Mouse (Mus musculus) left cerebral cortex, adult 8-10 months (tissue): ENCODE results near the gene Myh6. TPM values are rescaled to one million over a fixed set of nuclear protein-coding genes. Genes with fewer than 3 reads are reported as not detected.

Experiments
- DNase-seq, 2 experiments: peaks; one replicate each; pipeline ENCODE4 v3.0.0; 2022; ENCODE audit warnings: low spot score in 2 of 2
- total RNA-seq, 4 experiments: library from RNA; stranded (reverse); gene quantifications; 2 replicates each; pipeline ENCODE4 v1.2.4; 2022

The Myh6 gene
- total RNA-seq, 4 experiments from 2014 or later, result 5.3 to 9.9 (median 7.7) TPM

DNA sequence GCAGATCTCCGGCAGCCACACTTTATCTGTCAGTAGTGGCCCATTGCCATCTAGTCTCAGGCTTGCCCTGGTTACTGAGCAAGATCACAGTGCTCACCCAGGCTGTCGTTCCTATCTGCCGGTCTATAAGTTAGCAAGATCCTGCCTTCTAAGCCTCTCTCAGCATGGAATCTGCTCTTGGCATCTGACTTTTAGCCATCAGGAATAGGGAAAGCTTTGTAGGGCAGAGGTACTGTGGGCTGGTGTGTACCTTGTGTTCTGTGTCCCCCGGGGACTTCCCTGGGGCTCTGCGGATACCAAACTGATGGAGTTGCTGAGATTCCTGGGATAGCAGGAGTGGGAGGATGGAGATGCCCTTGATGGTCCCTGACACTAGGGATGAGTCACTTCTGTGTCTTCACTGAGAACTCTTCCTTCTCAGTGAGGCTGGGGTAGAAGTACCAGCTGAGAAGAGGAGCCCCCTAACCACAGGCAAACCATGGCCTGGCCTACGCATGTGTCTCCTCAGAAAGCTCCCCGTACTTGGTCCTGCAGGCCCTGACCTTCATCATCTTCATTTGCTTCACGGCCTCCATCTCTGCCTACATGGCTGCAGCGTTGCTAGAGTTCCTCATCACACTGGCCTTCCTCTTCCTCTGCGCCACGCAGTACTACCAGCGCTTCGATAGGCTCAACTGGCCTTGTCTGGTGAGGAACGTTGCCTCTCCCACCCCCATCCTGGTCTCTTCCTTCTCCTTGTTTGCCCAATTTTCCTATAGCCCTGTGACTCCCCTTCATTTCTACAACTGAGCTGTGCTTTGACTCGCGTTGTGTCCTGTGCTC is 29.2 kb downstream of the Myh6 start:
- no peak for DNase-seq

GRCm38 (mm10) chr14:54936831-54937160 is 29.9 kb downstream of the Myh6 start:
- no peak for DNase-seq

DNA sequence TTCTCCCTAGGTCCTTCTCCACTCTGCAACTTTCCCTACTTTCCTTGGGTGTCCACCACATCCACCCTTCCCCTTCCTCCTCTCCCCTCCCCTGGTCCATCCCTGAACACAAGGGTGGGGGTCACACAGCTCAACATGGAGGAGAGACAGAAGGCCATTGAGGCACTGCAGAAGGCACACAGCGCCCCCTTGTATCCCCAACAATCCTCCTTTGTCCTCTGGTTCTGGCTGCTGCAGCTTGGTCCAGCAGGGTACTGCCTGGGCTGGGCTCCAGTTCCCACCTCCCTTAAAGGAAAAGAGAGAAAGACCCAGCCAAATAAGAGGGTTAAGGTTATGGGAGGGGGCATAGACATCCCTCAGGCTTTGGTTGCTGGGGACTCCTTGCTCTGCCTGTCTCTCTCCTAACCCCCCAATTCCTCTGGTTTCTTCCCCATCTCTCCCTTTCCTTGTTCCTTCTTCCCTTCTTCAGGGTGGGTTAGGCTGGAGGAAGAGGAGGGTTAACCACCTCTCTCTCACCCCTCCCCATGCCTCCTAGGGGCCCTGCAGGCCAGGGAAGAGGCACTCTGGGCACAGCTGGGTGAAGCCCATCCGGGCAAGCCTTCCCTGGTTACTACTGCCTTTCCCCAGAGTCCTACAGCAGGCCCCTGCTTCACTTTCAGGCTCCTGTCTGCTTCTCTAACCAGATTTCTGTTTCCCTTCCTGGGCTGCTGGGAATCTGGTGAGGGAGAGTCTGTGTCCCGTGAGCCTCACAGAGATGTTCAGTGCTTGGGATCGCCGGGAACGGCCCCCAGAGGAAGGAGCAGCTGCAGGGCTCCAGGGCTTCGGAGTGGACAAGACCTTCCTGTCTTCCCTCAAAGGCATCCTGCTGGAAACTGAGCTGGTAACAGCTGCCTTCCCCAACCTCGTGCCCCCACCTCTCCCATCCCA is 30.6 kb downstream of the Myh6 start, which contains the start of gene Cmtm5:
Cmtm5 (plus strand) TSS at position 358 of the 927 bp plus-strand sequence.
- DNase-seq, result peak in 1 of 2 experiments; percentile 86

- no peak for DNase-seq
Measured at GRCm38 (mm10) chr14:54932645-54933150, 34.0 kb downstream of the Myh6 start, which contains the start of gene Il25. Gene Il25, plus strand, starts transcription at chr14:54932695.

GRCm38 (mm10) chr14:54930431-54930830 is 36.3 kb downstream of the Myh6 start:
- no peak for DNase-seq

DNA sequence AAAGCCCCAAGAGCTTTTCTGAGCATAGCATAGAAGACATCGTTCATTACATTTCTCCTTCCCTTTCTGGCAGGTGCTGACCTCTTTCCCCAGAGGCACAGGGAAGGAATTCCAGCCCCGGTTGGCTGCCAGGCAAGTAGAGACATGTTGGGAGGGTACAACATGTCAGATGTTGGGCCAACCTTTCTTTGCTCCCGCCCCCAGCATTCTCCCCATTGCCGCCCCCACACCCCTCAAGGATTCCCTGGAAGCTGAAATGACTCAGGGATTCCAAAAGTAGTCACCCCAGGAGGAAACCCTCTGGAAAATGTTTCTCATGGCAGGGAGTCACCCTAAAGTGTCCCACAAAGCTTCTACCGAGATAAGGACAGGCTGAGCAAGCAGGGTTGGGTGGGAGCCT is 36.9 kb downstream of the Myh6 start:
- DNase-seq, result no peak

DNA sequence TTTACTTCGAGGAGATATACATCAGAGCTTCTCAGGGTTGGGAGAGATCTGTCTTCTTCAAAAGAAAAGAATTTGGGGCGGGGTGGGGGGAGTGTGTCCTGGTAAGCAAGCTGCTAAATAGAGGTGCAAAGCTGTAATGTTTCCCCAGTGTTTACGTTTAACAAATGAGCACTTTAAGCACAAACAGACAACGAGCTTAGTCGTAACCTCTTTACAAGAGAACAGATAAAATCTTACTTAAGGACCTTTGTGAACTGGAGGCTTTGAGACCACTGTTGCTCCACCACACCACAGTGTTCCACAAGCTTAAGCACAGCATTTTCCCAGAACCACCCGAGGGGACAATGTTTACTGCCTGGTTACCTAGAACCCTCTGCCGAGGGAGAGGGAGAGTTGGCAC is 39.4 kb downstream of the Myh6 start:
- no peak for DNase-seq

- DNase-seq, result no peak
Measured at GRCm38 (mm10) chr14:54926401-54927158, 40.1 kb downstream of the Myh6 start.

GRCm38 (mm10) chr14:54925349-54926342 is 41.1 kb downstream of the Myh6 start, which contains the start of gene Efs:
Gene Efs, minus strand, starts transcription at chr14:54926126.
- DNase-seq, result no peak

GRCm38 (mm10) chr14:54924641-54925348 is 41.9 kb downstream of the Myh6 start:
- DNase-seq, result no peak

DNA sequence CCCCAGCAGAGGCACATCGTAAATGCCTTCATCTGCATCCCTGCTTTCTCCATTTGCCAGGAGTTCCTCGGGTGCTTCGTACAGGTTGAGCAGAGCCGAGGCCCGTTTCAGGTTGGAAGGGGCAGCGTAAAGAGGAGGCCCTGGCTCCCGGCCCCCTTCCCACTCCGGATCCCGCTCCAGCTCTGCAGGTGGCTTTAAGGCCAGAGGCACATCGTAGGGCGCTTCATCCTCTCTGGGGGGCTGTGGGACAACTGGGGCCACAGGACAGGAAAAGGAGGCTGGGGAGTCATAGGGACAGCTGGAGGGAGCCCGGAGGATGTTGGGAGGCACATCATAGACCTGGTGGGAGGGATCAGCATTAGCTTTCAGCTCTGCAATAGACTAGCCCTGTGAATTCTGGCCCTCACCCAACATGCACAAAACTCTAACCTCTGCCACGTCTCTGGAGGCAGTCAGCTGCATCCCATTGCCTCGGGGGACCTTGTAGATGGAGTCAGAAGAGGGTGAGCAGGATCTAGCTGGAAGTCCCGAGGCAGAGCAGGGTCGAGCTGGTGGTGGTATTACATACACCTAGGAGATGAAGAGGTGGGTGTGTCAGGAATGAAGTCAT is 46.5 kb downstream of the Myh6 start:
- DNase-seq, result no peak

DNA sequence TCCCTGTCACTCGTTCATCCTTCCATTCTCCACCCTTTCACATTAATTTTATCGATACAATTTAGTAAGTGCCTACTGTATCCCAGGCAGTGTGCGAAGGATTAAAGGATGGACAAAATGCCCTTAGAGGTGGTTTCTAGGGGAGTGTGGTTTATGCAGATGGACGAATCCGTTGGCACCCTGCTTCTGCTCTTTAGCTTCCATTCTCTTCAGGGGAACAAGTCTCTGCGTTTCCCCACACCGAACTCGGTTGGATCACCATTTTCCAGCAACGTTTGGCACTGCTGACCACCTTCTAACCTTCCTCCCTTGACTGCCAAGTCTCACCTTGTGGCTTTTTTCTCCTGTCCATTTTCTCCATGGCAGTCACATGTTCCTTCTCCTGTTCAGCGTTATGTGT is 53.4 kb downstream of the Myh6 start:
- no peak for DNase-seq

DNA sequence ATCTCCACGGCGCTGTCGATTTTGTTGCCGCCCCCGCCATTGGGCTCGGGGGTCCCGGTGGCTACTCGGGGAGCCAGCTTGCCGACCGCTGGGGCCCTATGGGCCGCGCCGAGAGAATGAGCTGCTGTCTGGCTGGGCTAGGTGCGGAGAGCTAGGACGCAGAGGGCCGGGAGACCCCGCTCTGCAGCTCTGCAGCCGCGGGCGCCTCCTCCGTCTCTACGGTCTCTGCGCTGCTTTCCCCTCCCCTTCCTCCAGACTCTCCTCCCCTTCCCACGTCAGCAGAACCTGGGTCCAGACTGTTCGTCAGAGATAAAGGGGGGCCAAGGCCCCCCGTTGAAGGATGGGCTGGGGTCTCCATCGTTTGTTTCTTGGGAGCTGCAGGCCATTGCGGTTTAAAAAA is 53.8 kb downstream of the Myh6 start, which contains the start of gene Slc22a17:
Slc22a17 (minus strand) TSS at position 247 of the 400 bp plus-strand sequence.
- DNase-seq, result peak; percentile 74 to 76

- DNase-seq, result no peak
Measured at GRCm38 (mm10) chr14:54912109-54912850, 54.4 kb downstream of the Myh6 start.

DNA sequence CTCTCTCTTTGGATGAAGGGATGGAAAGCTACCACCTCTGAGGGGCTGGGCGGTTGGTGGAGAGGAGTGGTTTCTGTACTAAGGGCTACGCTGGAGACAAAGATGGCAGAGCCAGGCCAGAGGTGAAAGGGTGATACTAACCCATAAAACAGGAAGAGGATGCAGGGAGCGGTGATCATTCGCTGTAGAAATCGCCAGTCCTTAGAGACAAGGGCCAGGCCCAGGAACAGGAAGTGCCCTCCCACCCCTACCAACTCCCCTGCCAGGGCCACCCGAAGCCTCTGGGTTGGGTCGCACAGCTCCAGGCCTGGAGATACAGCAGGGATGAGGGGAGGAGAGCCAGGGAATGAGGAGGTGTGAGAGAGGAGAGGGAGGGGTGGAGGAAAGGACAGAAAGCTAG is 58.0 kb downstream of the Myh6 start:
- no peak for DNase-seq

- DNase-seq, result no peak
Measured at GRCm38 (mm10) chr14:54903641-54904040, 63.1 kb downstream of the Myh6 start.

DNA sequence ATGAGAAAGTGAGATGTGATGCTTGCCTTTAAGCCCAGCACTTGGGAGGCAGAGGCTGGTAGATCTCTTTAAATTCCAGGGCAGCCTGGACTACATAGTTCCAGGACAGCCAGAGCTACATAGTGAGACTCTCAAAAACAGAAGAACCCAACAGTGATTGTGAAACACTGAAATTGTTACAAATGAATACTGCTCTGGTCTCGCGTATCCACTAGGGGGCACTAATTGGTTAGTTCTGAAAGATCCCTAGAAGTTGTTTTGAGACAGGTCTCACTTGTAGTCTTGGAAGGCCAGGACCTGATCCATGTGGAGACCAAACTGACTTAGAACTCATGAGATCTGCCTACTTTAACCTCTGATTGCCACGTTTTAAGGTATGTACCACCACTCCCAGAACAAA is 66.3 kb downstream of the Myh6 start:
- peak in 1 of 2 experiments; percentile 58 for DNase-seq

GRCm38 (mm10) chr14:54897445-54897844 is 69.3 kb downstream of the Myh6 start:
- no peak for DNase-seq
